Mouse (Mus musculus) neural tube, embryonic 13.5 days (tissue): Measurements from ENCODE around the gene Prrx1. TPM values are rescaled to one million over a fixed set of nuclear protein-coding genes. Genes with fewer than 3 reads are reported as not detected.

Experiments
- ATAC-seq: fragments of 200-750 bp; cut with Nextera tagmentation; 2 replicates; pipeline ENCODE4 v1.8.0; 2017; ENCODE audit warnings: low read depth, mild to moderate bottlenecking, moderate TSS enrichment, moderate library complexity
- H3K27ac ChIP-seq: fragments of 300-500 bp; sonication (generic); replicated peaks from 2 replicates; pipeline ENCODE4 v1.5.1; 2015; ENCODE audit warnings: moderate library complexity, mild to moderate bottlenecking, inconsistent platforms
- H3K27me3 ChIP-seq: fragments of 300-500 bp; sonication (generic); 2 replicates; pipeline ENCODE4 v1.6.1; 2015; ENCODE audit warnings: mild to moderate bottlenecking, inconsistent platforms
- H3K36me3 ChIP-seq: fragments of 300-500 bp; sonication (generic); 2 replicates; pipeline ENCODE4 v1.6.1; 2015; ENCODE audit warnings: mild to moderate bottlenecking, inconsistent platforms
- H3K4me1 ChIP-seq: fragments of 300-500 bp; sonication (generic); replicated peaks from 2 replicates; pipeline ENCODE4 v1.6.1; 2015; ENCODE audit warnings: inconsistent platforms
- H3K4me2 ChIP-seq: fragments of 300-500 bp; sonication (generic); 2 replicates; pipeline ENCODE4 v1.6.1; 2015; ENCODE audit warnings: inconsistent platforms, mild to moderate bottlenecking, moderate library complexity
- H3K4me3 ChIP-seq: fragments of 300-500 bp; sonication (generic); 2 replicates; pipeline ENCODE4 v1.5.1; 2015; ENCODE audit warnings: mild to moderate bottlenecking, inconsistent platforms
- H3K9ac ChIP-seq: fragments of 300-500 bp; sonication (generic); 2 replicates; pipeline ENCODE4 v1.6.1; 2015; ENCODE audit warnings: moderate library complexity, mild to moderate bottlenecking, inconsistent platforms
- H3K9me3 ChIP-seq: fragments of 300-500 bp; sonication (generic); 2 replicates; pipeline ENCODE4 v1.6.1; 2016; ENCODE audit warnings: inconsistent platforms
- WGBS: fragments of 180-500 bp; shearing (Covaris S2); methylation state at CpG from one replicate; pipeline ENCODE4 v1.1.7; 2015; 5-methylcytosine and 5-hydroxymethylcytosine counted together
- polyA plus RNA-seq: library from polyadenylated mRNA; unstranded; fragments of >200 nt; fragmentation: Nextera tagmentation; extraction: Ambion mirVana; gene quantifications from 2 replicates; pipeline ENCODE4 v1.2.1, GENCODE M21; 2015

Gene Prrx1
- polyA plus RNA-seq, 1 experiment from 2014 or later = 5.6 TPM

DNA sequence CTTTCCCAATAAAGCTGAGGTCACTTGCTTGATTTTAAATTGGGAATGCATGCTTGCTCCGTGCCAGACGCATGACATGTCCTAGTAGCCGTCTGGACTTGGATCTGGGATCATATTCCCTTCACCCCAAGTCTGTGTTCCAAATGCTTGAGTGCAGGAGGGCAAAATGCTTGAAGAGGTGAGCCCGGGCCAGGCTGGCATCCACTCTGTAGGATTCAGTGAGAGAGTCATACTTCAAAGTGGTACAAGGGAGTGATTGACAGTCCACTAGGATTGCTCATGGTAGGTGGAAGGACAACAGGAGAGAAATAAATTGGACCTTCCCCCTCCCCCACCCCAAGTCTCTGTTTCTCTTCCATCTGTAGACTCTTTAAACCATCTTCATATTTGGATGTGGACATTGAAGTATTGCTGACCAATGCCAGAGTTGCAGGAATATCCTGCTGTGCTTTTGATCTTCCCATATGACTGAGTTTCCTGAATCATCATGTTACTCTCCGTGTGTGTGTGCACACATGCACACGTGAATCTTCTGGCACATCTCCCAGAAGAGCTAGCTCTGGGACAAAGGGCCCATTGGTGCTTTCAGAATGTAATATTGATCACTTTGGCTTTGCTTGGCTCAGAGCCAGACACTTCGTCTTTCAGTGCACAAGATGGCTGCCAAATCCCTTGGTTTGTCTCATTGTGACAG is 25.2 kb upstream of the Prrx1 start:
- WGBS = 55% methylated on average over 7 of the region's 7 CpGs
- Histone ChIP-seq H3K4me2 (peak overlapping the region; percentile 21), H3K9ac (no peak overlapping the region), H3K36me3 (no peaks in the 10 kb centered on the region), H3K27ac (0 out of 2 replicates have a peak overlapping the region, but pooled peaks have one; percentile 11), H3K4me1 (peaks cover 19% of the 10 kb centered on the region), H3K9me3 (no peaks in the 10 kb centered on the region), H3K4me3 (no peak overlapping the region), H3K27me3 (no peaks in the 10 kb centered on the region)
- peak; percentile 88 for ATAC-seq

DNA sequence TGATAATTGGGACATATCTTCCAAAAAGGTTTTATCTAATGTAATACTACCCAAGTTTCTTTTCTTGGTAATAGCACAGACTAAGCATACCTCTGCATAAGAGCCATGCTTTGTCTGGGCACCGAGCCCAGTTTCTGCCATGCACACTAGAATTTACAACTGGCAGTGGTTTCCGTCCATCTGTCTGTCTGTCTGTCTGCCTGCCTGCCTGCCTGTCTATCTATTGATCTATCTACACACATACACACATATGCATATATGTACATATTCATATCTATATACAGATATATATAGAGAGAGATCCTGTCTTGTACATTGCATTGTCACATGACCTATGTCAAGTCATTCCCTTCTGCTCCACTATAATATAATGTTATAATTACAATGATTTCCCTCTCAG is 24.3 kb upstream of the Prrx1 start:
- no peak for ATAC-seq
- no peak overlapping the region for H3K4me2 ChIP-seq
- H3K27ac ChIP-seq = no peak overlapping the region
- no peak overlapping the region for H3K9ac ChIP-seq
- H3K4me3 ChIP-seq = no peak overlapping the region
- H3K4me1 ChIP-seq = peaks cover 19% of the 10 kb centered on the region
- no peaks in the 10 kb centered on the region for H3K36me3 ChIP-seq
- no peaks in the 10 kb centered on the region for H3K9me3 ChIP-seq
- no peaks in the 10 kb centered on the region for H3K27me3 ChIP-seq
- WGBS = 75% methylated on average over 2 of the region's 2 CpGs

DNA sequence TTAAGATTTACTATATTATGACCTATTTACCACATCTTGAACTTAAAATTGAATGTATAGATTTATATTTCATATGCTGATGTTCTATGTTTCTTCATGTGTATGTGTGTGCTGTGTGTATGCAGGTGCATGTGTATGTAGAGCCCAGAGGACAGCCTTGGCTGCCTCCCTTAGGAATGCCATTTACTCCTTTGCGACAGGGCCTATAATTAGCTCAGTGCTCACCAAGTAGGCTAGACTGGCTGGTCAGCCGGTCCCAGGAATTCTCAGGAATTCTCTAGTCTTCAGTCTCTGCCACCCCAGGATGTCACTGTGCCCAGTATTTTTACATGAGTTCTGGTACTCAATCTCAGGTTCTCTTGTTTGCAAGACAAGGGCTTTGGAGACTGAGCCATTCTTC is 13.8 kb upstream of the Prrx1 start:
- H3K4me1 ChIP-seq = no peaks in the 10 kb centered on the region
- H3K9ac ChIP-seq = no peak overlapping the region
- no peaks in the 10 kb centered on the region for H3K36me3 ChIP-seq
- H3K9me3 ChIP-seq = no peaks in the 10 kb centered on the region
- no peaks in the 10 kb centered on the region for H3K27me3 ChIP-seq
- H3K4me3 ChIP-seq = no peak overlapping the region
- ATAC-seq = no peak
- H3K27ac ChIP-seq = no peak overlapping the region
- whole genome bisulfite sequencing = 27% methylated on average over 2 of the region's 2 CpGs
- H3K4me2 ChIP-seq = no peak overlapping the region

DNA sequence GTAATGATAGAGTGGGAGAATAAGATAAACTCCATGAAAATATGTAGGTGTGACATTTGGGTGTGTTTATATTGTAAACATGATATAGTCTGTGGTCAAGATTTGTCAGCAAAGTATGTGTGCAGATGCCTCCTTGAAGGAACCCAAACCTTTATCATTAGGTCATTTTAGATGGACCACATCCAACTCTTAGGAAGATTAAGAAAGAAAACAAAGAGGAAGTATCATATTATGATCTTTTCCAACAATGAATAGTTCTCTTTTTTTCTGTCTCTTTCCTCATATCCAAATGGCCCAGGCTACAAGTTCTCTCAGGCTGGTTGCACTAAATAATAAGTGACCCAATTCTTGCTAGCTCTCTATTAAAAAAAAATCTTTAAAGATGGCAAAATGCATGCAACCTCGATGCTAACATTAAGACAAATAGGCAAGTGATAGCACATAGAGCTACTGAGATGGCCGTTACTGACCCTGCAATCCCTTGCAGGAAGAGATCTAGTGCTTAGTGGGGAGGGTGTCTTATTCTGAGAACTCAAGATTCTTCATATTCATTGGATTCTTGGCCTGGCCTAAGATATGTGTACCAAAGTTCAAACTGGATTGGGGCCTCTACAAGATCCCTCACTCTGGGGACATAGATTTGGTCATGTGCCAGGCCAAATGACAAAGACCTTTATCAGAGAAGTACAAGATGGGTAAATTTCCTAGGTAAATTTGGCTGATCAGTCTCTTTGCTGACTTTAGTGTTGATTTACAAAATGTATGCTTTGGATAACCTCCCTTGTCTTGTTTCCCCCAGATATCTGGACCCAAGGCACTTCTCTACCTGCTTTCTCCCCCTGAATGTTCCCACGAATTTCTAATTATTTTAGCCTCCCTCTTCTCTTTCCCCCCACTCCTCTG is 6.4 kb upstream of the Prrx1 start:
- H3K36me3 ChIP-seq = no peaks in the 10 kb centered on the region
- H3K4me1 ChIP-seq = peaks cover 3% of the 10 kb centered on the region
- WGBS = 68% methylated on average over 3 of the region's 3 CpGs
- H3K27me3 ChIP-seq = peaks cover 33% of the 10 kb centered on the region
- H3K4me2 ChIP-seq = no peak overlapping the region
- ATAC-seq = no peak
- no peaks in the 10 kb centered on the region for H3K9me3 ChIP-seq
- H3K4me3 ChIP-seq = no peak overlapping the region
- no peak overlapping the region for H3K27ac ChIP-seq
- no peak overlapping the region for H3K9ac ChIP-seq

DNA sequence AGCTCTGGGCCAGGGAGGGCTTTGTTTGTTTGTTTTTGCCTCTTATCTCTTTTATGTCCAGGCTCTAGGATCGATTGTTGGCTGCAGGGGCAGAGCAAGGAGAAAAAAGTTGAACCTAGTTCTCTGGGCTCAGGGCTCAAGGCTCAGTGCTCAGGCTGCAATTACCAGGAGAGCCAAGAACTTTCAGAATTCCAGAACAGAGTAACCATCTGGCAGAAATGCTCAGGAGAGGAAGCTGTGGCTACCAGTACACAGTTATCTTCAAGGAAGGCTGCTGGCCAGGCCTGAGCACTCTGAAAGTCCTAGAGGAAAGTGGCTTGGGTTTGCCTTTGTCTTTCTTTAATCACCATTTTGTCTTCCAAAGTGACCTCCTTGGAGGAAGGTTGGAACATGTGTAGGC is 3.4 kb upstream of the Prrx1 start:
- peaks cover 63% of the 10 kb centered on the region for H3K27me3 ChIP-seq
- no peak overlapping the region for H3K27ac ChIP-seq
- 49% methylated on average over 1 of the region's 1 CpGs for WGBS
- H3K9ac ChIP-seq = no peak overlapping the region
- no peak overlapping the region for H3K4me3 ChIP-seq
- H3K9me3 ChIP-seq = no peaks in the 10 kb centered on the region
- no peak for ATAC-seq
- peaks cover 31% of the 10 kb centered on the region for H3K4me1 ChIP-seq
- no peak overlapping the region for H3K4me2 ChIP-seq
- H3K36me3 ChIP-seq = no peaks in the 10 kb centered on the region

DNA sequence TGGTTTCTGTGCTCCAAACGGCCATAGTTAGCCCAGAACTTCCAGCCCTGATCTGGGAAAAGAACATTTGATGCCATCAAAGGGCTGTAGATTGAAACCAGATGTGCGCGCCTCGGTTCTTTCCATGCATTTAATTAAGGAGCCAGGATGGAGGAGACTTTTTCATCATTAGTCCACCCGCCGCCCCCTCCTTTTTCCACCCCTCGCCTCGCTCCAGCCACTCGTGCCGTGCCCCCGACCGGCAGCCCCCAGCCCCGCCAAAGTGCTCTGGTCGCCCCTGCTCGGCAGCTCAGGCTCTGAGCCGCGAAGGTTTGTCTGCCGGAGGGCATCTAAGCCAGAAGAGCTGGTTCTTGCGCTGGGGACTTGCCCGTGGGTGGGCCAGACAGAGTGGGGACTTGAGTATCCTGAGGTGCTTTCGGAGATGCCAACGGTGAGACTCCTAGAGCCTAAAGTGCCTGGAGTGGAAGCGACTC is 1.4 kb upstream of the Prrx1 start:
- no peaks in the 10 kb centered on the region for H3K9me3 ChIP-seq
- WGBS = under 1% methylated on average over 23 of the region's 23 CpGs
- peaks cover 84% of the 10 kb centered on the region for H3K27me3 ChIP-seq
- ATAC-seq = no peak
- H3K4me2 ChIP-seq = peak overlapping the region; percentile 62
- no peak overlapping the region for H3K9ac ChIP-seq
- no peak overlapping the region for H3K27ac ChIP-seq
- H3K4me1 ChIP-seq = peaks cover 35% of the 10 kb centered on the region
- H3K4me3 ChIP-seq = peak overlapping the region; percentile 23; the same call in 1 of the 2 replicates
- H3K36me3 ChIP-seq = no peaks in the 10 kb centered on the region

DNA sequence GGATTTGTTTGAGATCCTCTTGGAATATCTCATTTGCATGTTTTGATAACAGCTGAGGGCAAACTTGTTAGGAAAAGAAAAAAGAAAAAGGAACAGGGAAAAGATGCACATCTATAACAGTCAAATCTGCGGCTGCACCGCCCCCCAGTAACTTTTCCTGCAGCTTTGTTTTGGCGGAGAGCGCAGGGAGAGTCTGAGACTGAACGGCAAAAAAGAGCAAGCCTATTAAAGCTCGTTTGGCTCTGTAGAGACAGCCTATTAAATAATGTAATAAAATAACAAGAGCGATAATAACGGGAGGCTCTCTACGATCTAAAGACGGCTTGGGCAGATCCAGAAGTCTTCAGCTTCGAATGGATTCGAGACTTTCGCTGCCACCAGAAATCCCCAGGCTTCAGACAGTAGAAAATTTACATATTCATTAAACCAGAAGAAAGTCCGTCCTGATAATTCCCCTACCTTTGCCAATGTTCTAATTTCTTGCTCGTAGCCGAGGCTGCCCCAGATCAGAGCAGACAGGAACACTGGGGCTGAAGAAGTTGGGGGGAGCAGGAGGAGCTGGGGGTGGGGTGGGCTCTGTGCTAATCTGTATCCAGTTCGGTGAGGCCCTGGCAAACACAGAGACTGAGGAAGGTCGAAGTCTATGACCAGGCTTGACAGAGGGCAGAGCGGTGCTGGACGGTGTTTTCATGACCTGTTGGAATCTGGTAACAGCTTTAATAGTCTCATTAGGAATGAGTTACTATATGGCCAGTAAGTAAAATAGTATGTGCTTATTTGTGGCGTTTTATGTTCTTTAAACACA is 613 bp upstream of the Prrx1 start:
- peak overlapping the region; percentile 41 for H3K4me3 ChIP-seq
- H3K27ac ChIP-seq = no peak overlapping the region
- H3K4me2 ChIP-seq = peak overlapping the region; percentile 62
- peak overlapping the region; percentile 53; the same call in 1 of the 2 replicates for H3K9ac ChIP-seq
- no peaks in the 10 kb centered on the region for H3K36me3 ChIP-seq
- H3K4me1 ChIP-seq = peaks cover 42% of the 10 kb centered on the region
- peaks cover 91% of the 10 kb centered on the region for H3K27me3 ChIP-seq
- no peaks in the 10 kb centered on the region for H3K9me3 ChIP-seq
- under 1% methylated on average over 21 of the region's 21 CpGs for WGBS
- ATAC-seq = 0 out of 2 replicates have a peak, but pooled peaks have one; percentile 16

DNA sequence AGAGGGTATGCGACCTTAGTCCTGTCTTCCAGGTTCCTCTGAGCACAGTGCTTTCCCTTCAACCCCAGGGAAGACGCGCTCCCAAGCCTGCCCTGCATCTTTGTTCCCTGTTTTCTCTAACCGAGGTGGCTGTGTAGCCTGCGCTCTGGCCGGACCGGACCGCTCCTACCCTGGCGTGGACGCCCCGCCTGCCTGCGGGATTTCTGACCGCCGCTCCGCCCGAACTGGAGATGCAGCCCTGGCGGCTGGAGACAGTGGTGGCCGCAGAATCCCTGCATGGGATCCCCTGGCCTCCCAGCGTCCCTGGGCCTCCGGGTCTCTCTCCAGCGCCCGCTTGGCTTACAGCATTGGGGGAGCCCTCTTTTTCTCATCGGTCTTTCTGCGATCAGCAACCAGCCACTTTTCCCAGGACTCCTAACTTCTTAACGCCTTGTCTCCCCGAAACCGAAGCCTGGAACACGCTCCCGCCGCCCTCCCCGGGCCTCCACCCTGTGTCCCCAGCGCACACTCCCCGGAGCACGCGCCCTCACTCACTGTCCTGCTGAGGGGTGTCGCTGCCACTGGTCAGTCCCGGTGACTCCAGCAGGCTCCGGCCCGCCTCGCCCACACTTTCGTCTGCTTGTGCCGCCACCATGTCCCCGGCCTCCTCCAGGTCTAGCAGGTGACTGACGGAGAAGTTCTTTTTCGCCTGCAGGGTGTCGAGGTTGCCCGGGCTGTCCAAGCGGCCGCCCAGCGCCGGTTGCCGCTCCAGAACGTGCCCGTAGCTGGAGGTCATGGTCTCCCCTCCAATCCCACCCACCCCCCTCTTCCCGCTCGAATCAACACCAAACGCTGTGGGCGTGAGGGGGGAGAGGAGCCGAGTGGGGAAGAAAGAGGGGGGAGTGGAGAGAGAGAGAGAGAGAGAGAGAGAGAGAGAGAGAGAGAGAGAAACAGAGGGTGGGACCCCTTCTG is 1.4 kb downstream of the Prrx1 start:
- peaks cover 58% of the 10 kb centered on the region for H3K4me1 ChIP-seq
- peak; percentile 45; the same call in 1 of the 2 replicates for ATAC-seq
- H3K27me3 ChIP-seq = peaks cover 98% of the 10 kb centered on the region
- under 1% methylated on average over 56 of the region's 59 CpGs for WGBS
- peak overlapping the region; percentile 62 for H3K4me2 ChIP-seq
- no peaks in the 10 kb centered on the region for H3K36me3 ChIP-seq
- no peaks in the 10 kb centered on the region for H3K9me3 ChIP-seq
- H3K9ac ChIP-seq = peak overlapping the region; percentile 66
- peak overlapping the region; percentile 2; the same call in 1 of the 2 replicates for H3K27ac ChIP-seq
- H3K4me3 ChIP-seq = peak overlapping the region; percentile 41

DNA sequence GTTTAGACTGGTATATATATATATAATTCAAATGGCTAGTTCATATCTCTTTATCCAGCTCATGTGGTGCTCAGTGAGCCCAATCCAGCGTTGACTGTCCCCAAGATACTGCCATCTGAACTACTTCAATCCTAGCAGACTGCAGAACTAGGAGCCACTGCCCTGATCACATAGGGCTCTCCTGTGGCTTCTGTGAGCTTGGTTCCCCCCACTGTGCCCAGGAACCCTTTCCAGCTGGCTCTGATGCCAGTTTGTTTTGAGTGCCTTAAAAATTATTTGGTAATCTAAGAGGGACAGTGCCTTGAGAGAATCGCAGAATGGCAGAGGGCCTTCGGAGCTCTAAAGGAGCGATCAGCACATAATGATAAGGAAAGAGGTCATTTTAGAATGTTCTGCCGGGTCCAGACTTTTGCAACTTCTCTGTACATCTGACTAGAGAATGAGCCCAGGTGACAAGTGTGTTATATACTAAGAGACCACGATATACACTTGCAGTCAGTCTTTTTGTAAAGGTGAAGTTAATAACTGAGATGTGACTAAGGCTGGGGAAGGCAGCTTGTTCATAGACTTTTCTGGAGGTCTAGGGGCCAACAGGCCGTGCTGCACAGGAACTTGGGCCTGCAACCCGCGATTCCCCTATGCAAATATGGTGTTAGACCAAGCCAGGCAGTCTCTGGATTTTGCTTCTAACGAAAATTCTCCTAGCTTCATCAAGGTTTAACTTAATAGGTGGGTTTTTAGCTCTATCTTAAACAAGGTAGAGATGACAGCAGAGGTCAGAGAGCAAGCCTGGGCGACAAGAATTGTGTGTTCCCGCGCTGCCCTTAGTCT is 2.3 kb downstream of the Prrx1 start:
- Histone ChIP-seq H3K27me3 (peaks cover 100% of the 10 kb centered on the region), H3K36me3 (no peaks in the 10 kb centered on the region), H3K4me3 (peak overlapping the region; percentile 41), H3K9me3 (no peaks in the 10 kb centered on the region), H3K4me1 (peaks cover 58% of the 10 kb centered on the region), H3K9ac (peak overlapping the region; percentile 66), H3K4me2 (peak overlapping the region; percentile 62), H3K27ac (no peak overlapping the region)
- 5% methylated on average over 13 of the region's 13 CpGs for WGBS
- ATAC-seq = no peak

DNA sequence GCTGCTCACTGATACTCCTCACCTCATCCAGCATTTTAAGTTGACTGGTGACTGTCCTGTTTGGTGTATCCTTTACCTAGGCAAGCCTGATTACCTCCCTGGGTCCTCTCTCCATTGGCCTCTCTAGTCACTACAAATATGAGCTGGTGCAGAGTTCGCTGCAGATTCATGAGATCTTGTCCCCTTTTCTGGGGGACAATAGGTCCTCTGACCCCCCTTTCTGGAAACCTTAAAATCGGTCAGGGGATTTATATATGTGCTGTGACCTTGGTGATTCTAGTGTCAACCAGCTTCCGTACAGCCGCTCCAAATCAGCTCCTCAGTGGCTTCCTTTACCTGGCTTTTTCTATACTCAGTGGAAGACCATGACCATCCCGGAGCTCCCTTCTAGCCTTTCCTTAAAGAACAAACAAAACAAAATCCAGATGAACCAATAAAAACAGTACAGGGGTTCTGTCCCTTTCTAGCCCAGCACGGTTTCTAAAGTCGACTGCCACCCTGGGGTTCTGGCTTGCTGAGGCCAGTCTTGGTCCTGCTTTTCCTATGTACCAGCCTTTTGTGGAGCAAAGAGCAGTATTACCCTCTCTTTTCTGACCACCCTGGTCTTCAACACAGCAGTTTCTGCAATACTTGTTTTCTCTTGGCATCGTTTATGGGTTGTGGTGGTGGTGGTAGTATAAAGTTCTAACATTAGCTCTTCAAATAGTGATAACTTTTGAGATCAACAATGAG is 3.3 kb downstream of the Prrx1 start:
- no peak for ATAC-seq
- Histone ChIP-seq H3K36me3 (no peaks in the 10 kb centered on the region), H3K4me2 (peak overlapping the region; percentile 52), H3K4me1 (peaks cover 58% of the 10 kb centered on the region), H3K27ac (no peak overlapping the region), H3K4me3 (peak overlapping the region; percentile 7; the same call in 1 of the 2 replicates), H3K9me3 (no peaks in the 10 kb centered on the region), H3K9ac (no peak overlapping the region), H3K27me3 (peaks cover 100% of the 10 kb centered on the region)
- 10% methylated on average over 8 of the region's 8 CpGs for WGBS
